Mouse (Mus musculus): ENCODE data around the gene Golm1.

Gene Golm1

GRCm38 (mm10) chr13:59676316-59677229, 962 bp upstream of the Golm1 start:
- DNase-seq (ENCODE audit: low read depth): no peak

- DNase-seq (ENCODE audit: low read depth): no peak
Observed at GRCm38 (mm10) chr13:59674761-59675150, 855 bp downstream of the Golm1 start.

GRCm38 (mm10) chr13:59674215-59674614, 1.4 kb downstream of the Golm1 start:
- no peak for DNase-seq (ENCODE audit: low read depth)

GRCm38 (mm10) chr13:59673597-59673996, 2.0 kb downstream of the Golm1 start:
- DNase-seq (ENCODE audit: low read depth): no peak

- peak; percentile 60 for DNase-seq (ENCODE audit: low read depth)
Observed at GRCm38 (mm10) chr13:59672248-59672647, 3.4 kb downstream of the Golm1 start.

GRCm38 (mm10) chr13:59671521-59671920, 4.1 kb downstream of the Golm1 start:
- no peak for DNase-seq (ENCODE audit: low read depth)

GRCm38 (mm10) chr13:59669946-59670345, 5.7 kb downstream of the Golm1 start:
- DNase-seq (ENCODE audit: low read depth): no peak

GRCm38 (mm10) chr13:59668501-59669093, 7.0 kb downstream of the Golm1 start:
- peak; percentile 71 for DNase-seq (ENCODE audit: low read depth)

- no peak for DNase-seq (ENCODE audit: low read depth)
Observed at GRCm38 (mm10) chr13:59667763-59668162, 7.8 kb downstream of the Golm1 start.

GRCm38 (mm10) chr13:59663939-59664712, 11.5 kb downstream of the Golm1 start:
- DNase-seq (ENCODE audit: low read depth): no peak

- DNase-seq (ENCODE audit: low read depth): no peak
Observed at GRCm38 (mm10) chr13:59661966-59662365, 13.6 kb downstream of the Golm1 start.

GRCm38 (mm10) chr13:59661387-59661786, 14.2 kb downstream of the Golm1 start:
- DNase-seq (ENCODE audit: low read depth): no peak

GRCm38 (mm10) chr13:59660371-59660770, 15.2 kb downstream of the Golm1 start:
- DNase-seq (ENCODE audit: low read depth): no peak

GRCm38 (mm10) chr13:59657781-59658180, 17.8 kb downstream of the Golm1 start:
- no peak for DNase-seq (ENCODE audit: low read depth)

- peak; percentile 54 for DNase-seq (ENCODE audit: low read depth)
Observed at GRCm38 (mm10) chr13:59656975-59657388, 18.6 kb downstream of the Golm1 start.

GRCm38 (mm10) chr13:59656316-59656832, 19.2 kb downstream of the Golm1 start:
- peak; percentile 69 for DNase-seq (ENCODE audit: low read depth)

- DNase-seq (ENCODE audit: low read depth): no peak
Observed at GRCm38 (mm10) chr13:59655718-59656315, 19.8 kb downstream of the Golm1 start.

- DNase-seq (ENCODE audit: low read depth): no peak
Observed at GRCm38 (mm10) chr13:59654465-59654864, 21.1 kb downstream of the Golm1 start.

- no peak for DNase-seq (ENCODE audit: low read depth)
Observed at GRCm38 (mm10) chr13:59653136-59653535, 22.5 kb downstream of the Golm1 start.

- no peak for DNase-seq (ENCODE audit: low read depth)
Observed at GRCm38 (mm10) chr13:59652651-59653050, 23.0 kb downstream of the Golm1 start.

- no peak for DNase-seq (ENCODE audit: low read depth)
Observed at GRCm38 (mm10) chr13:59649781-59650180, 25.8 kb downstream of the Golm1 start.

GRCm38 (mm10) chr13:59648598-59648997, 27.0 kb downstream of the Golm1 start:
- no peak for DNase-seq (ENCODE audit: low read depth)
